Mouse (Mus musculus) neural tube, embryonic 14.5 days (tissue): Measurements from ENCODE around the gene Tha1. TPM values are rescaled to one million over a fixed set of nuclear protein-coding genes. Genes with fewer than 3 reads are reported as not detected.

Experiments used
- ATAC-seq: fragments of 200-750 bp; cut with Nextera tagmentation; 2 replicates; pipeline ENCODE4 v1.8.0; 2017; ENCODE audit warnings: low read depth, mild to moderate bottlenecking, moderate TSS enrichment, moderate library complexity
- H3K27ac ChIP-seq: fragments of 300-500 bp; sonication (generic); 2 replicates; pipeline ENCODE4 v1.5.1; 2014; ENCODE audit warnings: low read depth, mild to moderate bottlenecking, control low read depth, low read length, moderate library complexity, mixed read lengths
- H3K27me3 ChIP-seq: fragments of 300-500 bp; sonication (generic); 2 replicates; pipeline ENCODE4 v1.6.1; 2014; ENCODE audit warnings: low read length; ENCODE audit not compliant: control insufficient read depth, insufficient read depth
- H3K36me3 ChIP-seq: fragments of 300-500 bp; sonication (generic); 2 replicates; pipeline ENCODE4 v1.6.1; 2014; ENCODE audit warnings: low read length, mixed read lengths; ENCODE audit not compliant: control insufficient read depth, insufficient read depth
- H3K4me1 ChIP-seq: fragments of 300-500 bp; sonication (generic); 2 replicates; pipeline ENCODE4 v1.6.1; 2014; ENCODE audit warnings: low read length; ENCODE audit not compliant: control insufficient read depth, insufficient read depth
- H3K4me2 ChIP-seq: fragments of 300-500 bp; sonication (generic); 2 replicates; pipeline ENCODE4 v1.6.1; 2014; ENCODE audit warnings: mild to moderate bottlenecking, low read depth, low read length, control low read depth
- H3K4me3 ChIP-seq: fragments of 300-500 bp; sonication (generic); 2 replicates; pipeline ENCODE4 v1.5.1; 2014; ENCODE audit warnings: low read depth, low read length, control low read depth, mixed read lengths
- H3K9ac ChIP-seq: fragments of 300-500 bp; sonication (generic); replicated peaks from 2 replicates; pipeline ENCODE4 v1.6.1; 2014; ENCODE audit warnings: low read depth, mild to moderate bottlenecking, control low read depth, low read length, mixed read lengths
- H3K9me3 ChIP-seq: fragments of 300-500 bp; sonication (generic); 2 replicates; pipeline ENCODE4 v1.6.1; 2016; ENCODE audit warnings: low read length; ENCODE audit not compliant: control insufficient read depth
- WGBS: fragments of 180-500 bp; shearing (Covaris S2); extraction: QIAGEN DNeasy Blood & Tissue Kit; methylation state at CpG from one replicate; pipeline ENCODE4 v1.1.7; 2014; 5-methylcytosine and 5-hydroxymethylcytosine counted together
- polyA plus RNA-seq: library from polyadenylated mRNA; unstranded; fragments of >200 nt; fragmentation: Nextera tagmentation; extraction: Ambion mirVana; gene quantifications from 2 replicates; pipeline ENCODE4 v1.2.1, GENCODE M21; 2014

The Tha1 gene
- polyA plus RNA-seq, 1 experiment from 2014 or later: 4.2 TPM

GRCm38 (mm10) chr11:117902282-117902681 is 29.0 kb upstream of the Tha1 start:
- WGBS: 46% methylated on average over 2 of the region's 2 CpGs
- Histone ChIP-seq H3K9ac (no peak overlapping the region), H3K4me3 (no peak overlapping the region), H3K4me1 (no peaks in the 10 kb centered on the region), H3K9me3 (no peaks in the 10 kb centered on the region), H3K4me2 (no peak overlapping the region), H3K27me3 (no peaks in the 10 kb centered on the region), H3K36me3 (no peaks in the 10 kb centered on the region), H3K27ac (no peak overlapping the region)
- ATAC-seq: no peak

GRCm38 (mm10) chr11:117896533-117896932 is 23.3 kb upstream of the Tha1 start:
- Histone ChIP-seq H3K27me3 (no peaks in the 10 kb centered on the region), H3K27ac (no peak overlapping the region), H3K4me2 (no peak overlapping the region), H3K9me3 (no peaks in the 10 kb centered on the region), H3K36me3 (no peaks in the 10 kb centered on the region), H3K9ac (no peak overlapping the region), H3K4me1 (no peaks in the 10 kb centered on the region), H3K4me3 (no peak overlapping the region)
- no peak for ATAC-seq
- 49% methylated on average over 2 of the region's 2 CpGs for WGBS

GRCm38 (mm10) chr11:117894676-117895075 is 21.4 kb upstream of the Tha1 start:
- Histone ChIP-seq H3K4me2 (no peak overlapping the region), H3K27ac (no peak overlapping the region), H3K27me3 (no peaks in the 10 kb centered on the region), H3K4me3 (no peak overlapping the region), H3K36me3 (no peaks in the 10 kb centered on the region), H3K9me3 (no peaks in the 10 kb centered on the region), H3K4me1 (peaks cover 14% of the 10 kb centered on the region), H3K9ac (no peak overlapping the region)
- 66% methylated on average over 10 of the region's 10 CpGs for WGBS
- ATAC-seq: no peak

GRCm38 (mm10) chr11:117892199-117892598 is 18.9 kb upstream of the Tha1 start:
- H3K4me3 ChIP-seq: no peak overlapping the region
- no peaks in the 10 kb centered on the region for H3K27me3 ChIP-seq
- H3K4me2 ChIP-seq: no peak overlapping the region
- peaks cover 27% of the 10 kb centered on the region for H3K4me1 ChIP-seq
- no peaks in the 10 kb centered on the region for H3K9me3 ChIP-seq
- no peaks in the 10 kb centered on the region for H3K36me3 ChIP-seq
- WGBS: 53% methylated on average over 6 of the region's 6 CpGs
- H3K9ac ChIP-seq: no peak overlapping the region
- no peak for ATAC-seq
- H3K27ac ChIP-seq: no peak overlapping the region

GRCm38 (mm10) chr11:117891581-117892175 is 18.4 kb upstream of the Tha1 start:
- Histone ChIP-seq H3K27ac (no peak overlapping the region), H3K4me2 (no peak overlapping the region), H3K9ac (no peak overlapping the region), H3K4me1 (peaks cover 27% of the 10 kb centered on the region), H3K27me3 (no peaks in the 10 kb centered on the region), H3K4me3 (no peak overlapping the region), H3K9me3 (no peaks in the 10 kb centered on the region), H3K36me3 (no peaks in the 10 kb centered on the region)
- 96% methylated on average over 19 of the region's 19 CpGs for WGBS
- ATAC-seq: no peak

- H3K9ac ChIP-seq: no peak overlapping the region
- H3K4me2 ChIP-seq: no peak overlapping the region
- peak; percentile 56; the same call in 1 of the 2 replicates for ATAC-seq
- H3K4me1 ChIP-seq: peaks cover 27% of the 10 kb centered on the region
- 21% methylated on average over 13 of the region's 13 CpGs for WGBS
- H3K4me3 ChIP-seq: no peak overlapping the region
- H3K27me3 ChIP-seq: no peaks in the 10 kb centered on the region
- H3K27ac ChIP-seq: no peak overlapping the region
- H3K9me3 ChIP-seq: no peaks in the 10 kb centered on the region
- no peaks in the 10 kb centered on the region for H3K36me3 ChIP-seq
These were observed 17.4 kb upstream of the Tha1 start for GRCm38 (mm10) chr11:117890519-117891282.

- peak overlapping the region; percentile 41; the same call in 1 of the 2 replicates for H3K27ac ChIP-seq
- peaks cover 27% of the 10 kb centered on the region for H3K4me1 ChIP-seq
- ATAC-seq: peak; percentile 35; the same call in 1 of the 2 replicates
- H3K9me3 ChIP-seq: no peaks in the 10 kb centered on the region
- no peak overlapping the region; the same call in 1 of the 2 replicates for H3K4me2 ChIP-seq
- H3K4me3 ChIP-seq: no peak overlapping the region
- H3K9ac ChIP-seq: no peak overlapping the region
- H3K27me3 ChIP-seq: no peaks in the 10 kb centered on the region
- H3K36me3 ChIP-seq: no peaks in the 10 kb centered on the region
- 3% methylated on average over 11 of the region's 11 CpGs for WGBS
These were observed 16.6 kb upstream of the Tha1 start for GRCm38 (mm10) chr11:117889887-117890340.

- Histone ChIP-seq H3K9ac (0 out of 2 replicates have a peak overlapping the region, but pooled peaks have one; percentile 25), H3K27ac (peak overlapping the region; percentile 41; the same call in 1 of the 2 replicates), H3K4me1 (peaks cover 27% of the 10 kb centered on the region), H3K4me2 (peak overlapping the region; percentile 41), H3K4me3 (peak overlapping the region; percentile 3; the same call in 1 of the 2 replicates), H3K27me3 (no peaks in the 10 kb centered on the region), H3K9me3 (no peaks in the 10 kb centered on the region), H3K36me3 (no peaks in the 10 kb centered on the region)
- no peak for ATAC-seq
- WGBS: 6% methylated on average over 32 of the region's 33 CpGs
These were observed 15.9 kb upstream of the Tha1 start for GRCm38 (mm10) chr11:117888853-117889822.
